Mouse (Mus musculus) lung, adult 2 months (tissue): Measurements from ENCODE around the gene Magi1.

Experiments used
- CTCF ChIP-seq: fragments of 200-500 bp; IDR thresholded peaks from 2 replicates; pipeline ENCODE4 v1.5.1; 2011; ENCODE audit warnings: mild to moderate bottlenecking, low read length, control low read depth; ENCODE audit not compliant: insufficient read depth
- POLR2A ChIP-seq: fragments of 200-500 bp; IDR thresholded peaks from 2 replicates; pipeline ENCODE4 v1.6.1; 2011; ENCODE audit warnings: low read depth, mild to moderate bottlenecking, control low read depth, low read length, borderline replicate concordance; ENCODE audit errors: extremely low read depth

DNA sequence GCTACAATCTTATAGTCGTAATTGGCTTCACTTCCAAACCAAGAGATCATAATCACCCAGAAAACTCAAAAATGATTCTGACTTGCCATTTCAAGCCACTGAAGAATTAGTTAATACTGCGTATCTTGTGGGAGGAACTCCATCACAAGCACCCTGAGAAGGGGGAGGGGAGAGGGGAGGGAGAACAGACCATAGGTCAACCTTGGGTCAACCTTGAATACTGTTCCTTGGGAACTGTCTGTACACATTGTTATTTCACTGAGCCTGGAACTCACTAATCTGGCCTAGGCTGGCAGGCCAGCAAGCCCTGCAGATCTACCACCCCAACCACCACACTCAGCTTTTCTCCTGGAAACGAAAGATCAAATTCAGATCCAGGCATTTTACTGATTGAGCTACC, 106.2 kb downstream of the Magi1 start:
- TF ChIP-seq CTCF (no peak), POLR2A (no peak)
